Mouse (Mus musculus): ENCODE data around the gene Oas1f.
"Not testable (repeated sequence)": the region's sequence is repeated elsewhere in the genome, so short reads cannot be mapped to it uniquely, and the experiment has no call there.

The Oas1f gene

DNA sequence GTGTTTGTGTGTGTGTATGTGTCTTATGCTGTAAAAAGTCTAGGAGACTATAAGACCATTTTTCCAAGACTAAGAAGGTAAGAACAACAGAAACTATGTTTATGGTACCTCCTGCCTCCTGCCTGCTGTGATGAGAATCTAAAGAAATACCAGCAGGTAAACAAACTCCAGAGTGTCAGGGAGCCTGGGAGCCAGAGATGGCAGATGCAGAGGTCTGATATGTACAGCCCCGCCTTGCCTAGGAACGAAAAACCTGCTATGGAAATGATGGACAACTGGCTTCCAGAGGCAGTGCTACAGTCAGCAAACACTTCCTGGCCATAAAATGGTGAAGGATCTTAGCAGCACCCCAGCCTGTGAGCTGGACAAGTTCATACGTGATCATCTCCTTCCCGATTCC is at the start of gene Oas1f:
Gene Oas1f (plus strand): TSS at position 301 of the 400 bp plus-strand sequence.
- no peak for DNase-seq (ENCODE audit: extremely low read depth, low read depth)

DNA sequence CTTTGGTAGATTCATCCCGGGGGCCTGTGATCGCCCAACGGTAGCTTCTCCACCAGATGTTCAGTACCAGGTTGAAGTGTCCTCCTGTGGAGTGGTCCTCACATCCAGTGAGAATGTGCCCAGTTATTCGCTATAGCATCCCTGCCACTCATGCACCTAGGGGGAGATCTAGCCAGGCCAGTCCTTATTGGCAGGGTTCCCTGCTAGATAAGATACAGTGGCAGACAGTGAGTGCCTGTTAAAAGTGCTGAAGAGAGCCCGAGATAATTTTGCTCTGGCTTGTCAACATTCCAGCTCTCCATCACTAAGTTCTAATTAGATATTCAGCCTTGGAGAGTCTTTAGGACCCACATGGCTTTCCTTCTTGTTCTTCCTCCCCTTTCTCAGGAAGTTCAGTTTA is 49.0 kb upstream of the Oas1f start:
- not testable (repeated sequence) for DNase-seq (ENCODE audit: extremely low read depth, low read depth)

DNA sequence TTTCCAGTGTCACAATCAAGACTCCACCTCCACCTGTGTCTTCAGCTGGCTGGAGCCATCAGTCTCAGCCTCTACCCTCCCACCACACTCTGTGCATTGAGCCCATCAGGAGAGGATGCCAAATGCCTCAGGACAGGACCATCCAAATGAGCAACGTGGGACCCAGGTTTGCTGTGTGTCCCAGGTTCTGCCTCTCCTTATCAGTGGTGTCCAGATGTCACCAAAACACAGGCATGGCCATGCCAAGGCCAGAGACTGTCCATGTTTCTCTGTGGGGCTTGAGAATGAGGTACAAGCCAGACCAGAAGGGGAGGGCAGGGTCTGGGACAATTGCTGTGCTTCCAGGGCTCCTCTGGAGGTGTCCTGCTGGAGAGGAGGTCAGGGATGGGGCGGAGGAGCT is 48.2 kb upstream of the Oas1f start:
- not testable (repeated sequence) for DNase-seq (ENCODE audit: extremely low read depth, low read depth)

DNA sequence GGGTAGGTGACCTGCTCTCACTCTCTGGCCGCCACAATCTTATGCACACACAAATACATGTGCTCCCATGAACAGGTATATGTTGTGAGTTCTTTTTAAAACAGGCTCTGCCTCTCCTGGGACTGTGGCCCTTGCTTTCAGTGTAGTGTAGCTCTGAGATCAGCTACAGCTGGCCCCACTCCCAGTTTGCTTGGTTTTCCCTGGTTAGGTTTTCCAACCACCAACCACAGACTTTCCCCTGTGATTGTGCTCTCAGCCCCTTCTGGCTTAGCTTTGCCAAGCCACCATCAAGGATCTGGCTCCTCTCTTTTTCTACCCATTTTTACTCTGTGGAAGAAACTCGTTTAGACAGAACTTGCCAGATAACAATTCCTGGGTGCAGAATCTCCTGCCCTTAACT is 43.6 kb upstream of the Oas1f start:
- DNase-seq (ENCODE audit: extremely low read depth, low read depth): no peak

DNA sequence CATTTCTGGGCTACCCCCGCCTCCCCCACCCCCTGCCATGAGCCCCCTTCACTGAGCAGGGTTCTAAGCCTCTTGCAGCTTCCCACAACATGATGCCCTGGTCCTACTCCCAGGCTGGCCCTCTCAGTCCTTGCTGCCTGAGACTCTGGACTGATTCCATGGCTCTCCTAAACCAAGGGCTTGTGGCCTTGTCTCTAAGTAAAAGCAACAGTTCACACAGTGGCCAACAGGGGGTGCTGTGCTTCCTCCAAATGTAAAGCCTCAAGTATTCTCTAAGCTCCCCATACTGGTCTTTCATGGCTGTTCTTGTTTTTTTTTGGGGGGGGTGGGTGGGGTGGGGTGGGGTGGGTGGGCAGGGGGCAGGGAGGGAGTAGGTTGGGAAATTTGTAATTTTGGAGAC is 40.7 kb upstream of the Oas1f start:
- DNase-seq (ENCODE audit: extremely low read depth, low read depth): peak; percentile 54

DNA sequence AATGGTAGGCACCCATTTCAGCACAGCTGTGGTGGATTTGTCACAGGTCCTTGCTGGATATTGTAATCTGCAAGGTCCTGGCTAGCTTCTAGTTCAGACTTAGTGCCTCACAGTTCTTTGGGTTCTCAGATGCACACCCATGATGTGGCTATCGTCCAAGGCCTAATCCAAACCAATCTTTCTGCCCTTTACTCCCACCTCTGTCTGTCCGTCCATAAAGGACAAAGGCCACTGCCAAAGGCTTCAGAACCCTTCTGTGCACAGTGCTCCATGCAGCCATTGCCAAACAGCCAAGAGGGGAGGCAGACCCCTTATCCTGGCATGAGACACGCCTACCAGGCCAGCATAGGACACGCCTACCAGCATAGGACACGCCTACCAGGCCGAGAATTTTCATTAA is 38.0 kb upstream of the Oas1f start:
- DNase-seq (ENCODE audit: extremely low read depth, low read depth): no peak

DNA sequence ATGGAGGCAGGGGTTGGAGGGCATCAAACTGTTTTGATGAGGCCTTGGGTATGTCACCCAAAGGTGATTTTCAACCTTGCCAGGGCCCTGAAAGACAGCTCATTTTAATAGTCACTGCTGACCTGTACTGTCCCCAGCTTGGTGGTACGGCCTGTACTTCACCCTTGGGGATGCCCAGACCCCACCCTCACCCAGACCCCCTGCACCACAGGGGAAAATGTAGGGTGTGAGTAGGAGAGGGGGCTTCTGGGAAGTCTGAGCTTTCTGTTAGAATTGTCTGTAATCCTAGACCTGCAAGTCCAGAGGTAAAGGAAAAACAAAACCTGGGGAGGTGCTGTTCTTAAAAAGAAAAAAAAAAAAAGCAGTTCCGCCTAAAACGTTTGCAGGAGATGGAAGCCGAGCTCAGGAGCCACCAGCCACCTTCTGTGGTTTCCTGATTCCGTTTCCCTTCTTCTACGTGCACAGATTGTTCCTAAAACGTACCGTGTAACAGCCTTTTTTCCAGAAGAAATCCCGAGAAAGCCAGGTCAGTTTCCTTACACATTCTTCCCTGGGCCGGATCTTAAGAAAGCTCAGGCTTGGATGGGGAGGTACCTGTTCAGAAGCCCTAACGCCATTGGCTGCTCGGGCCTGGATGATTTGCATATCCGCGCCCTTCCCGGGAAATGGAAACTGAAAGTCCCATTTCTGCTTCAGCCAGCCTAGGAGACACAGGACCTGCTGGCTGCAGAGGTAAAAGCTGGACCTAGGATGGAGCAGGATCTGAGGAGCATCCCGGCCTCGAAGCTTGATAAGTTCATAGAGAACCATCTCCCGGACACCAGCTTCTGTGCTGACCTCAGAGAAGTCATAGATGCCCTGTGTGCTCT is 35.0 kb upstream of the Oas1f start, which contains the start of gene Oas1c:
Gene Oas1c (minus strand): TSS at position 564 of the 869 bp plus-strand sequence.
- DNase-seq (ENCODE audit: extremely low read depth, low read depth): peak; percentile 82

DNA sequence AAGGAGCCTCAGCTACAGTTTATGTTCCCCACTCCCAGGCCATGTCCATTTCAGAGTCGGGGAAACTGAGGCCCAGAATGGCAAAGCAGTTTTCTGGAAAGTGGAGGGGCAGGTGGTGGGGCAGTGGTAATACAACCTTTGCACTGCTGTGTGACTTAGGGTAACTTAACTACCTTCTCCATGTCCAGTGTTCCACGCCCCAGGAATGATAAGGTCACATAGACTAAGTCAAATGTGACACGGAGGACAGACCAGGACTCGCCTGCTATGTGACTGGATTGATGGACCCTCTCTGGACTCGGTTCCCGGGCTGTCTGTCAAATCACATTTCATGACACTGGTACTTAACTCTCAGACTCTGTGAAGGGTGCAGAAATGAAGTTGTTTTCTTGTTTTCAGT is 34.1 kb upstream of the Oas1f start:
- DNase-seq (ENCODE audit: extremely low read depth, low read depth): no peak

DNA sequence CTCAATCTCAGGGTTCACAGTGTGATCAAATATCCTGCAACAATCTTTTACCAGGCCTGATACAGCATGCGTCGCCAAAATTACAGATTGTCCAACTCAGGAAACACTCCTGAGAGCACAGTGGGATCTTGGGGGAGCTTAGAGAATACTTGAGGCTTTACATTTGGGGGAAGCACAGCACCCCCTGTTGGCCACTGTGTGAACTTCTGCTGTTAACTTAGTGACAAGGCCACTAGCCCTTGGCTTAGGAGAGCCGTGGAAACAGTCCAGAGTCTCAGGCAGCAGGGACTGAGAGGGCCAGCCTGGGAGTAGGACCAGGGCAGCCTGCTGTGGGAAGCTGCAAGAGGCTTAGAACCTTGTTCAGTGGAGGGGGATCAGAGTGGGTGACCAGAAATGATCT is 31.2 kb upstream of the Oas1f start:
- peak; percentile 32 for DNase-seq (ENCODE audit: extremely low read depth, low read depth)

DNA sequence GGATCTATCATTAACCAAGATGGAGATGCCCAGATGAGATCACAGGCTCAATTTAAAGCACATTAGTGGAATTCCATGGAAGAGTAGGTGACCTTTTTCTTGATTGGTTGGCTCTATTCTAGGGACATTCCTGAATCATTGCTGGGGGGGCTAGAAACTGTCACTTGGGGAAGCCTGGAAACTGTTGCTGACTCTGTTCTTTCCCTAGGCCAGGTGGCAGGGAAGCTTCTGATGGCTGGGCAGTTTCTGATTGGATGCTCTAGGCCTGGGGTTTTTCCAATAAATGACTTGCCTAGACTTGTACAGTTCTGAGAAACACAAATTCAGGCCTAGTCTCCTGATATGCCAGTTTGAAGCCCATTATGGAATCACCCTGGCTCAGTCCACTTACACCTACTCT is 28.2 kb upstream of the Oas1f start:
- DNase-seq (ENCODE audit: extremely low read depth, low read depth): no peak

DNA sequence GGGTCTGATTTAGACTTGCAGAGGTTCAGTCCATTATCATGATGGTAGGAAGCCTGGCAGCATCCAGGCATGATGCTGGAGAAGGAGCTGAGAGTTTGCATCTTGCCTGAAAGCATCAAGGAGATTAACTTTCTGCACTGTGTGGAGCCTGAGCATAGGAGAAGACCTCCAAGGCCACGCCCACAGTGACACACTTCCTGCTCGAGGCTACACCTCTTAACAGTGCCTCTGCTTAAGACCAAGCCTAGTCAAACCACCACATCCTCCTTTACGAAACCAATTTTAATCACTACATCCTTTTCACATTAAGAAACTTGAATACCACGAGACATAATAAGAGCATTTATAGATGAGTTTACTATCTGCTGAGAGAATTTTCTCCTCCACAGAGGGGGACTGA is 16.1 kb upstream of the Oas1f start:
- no peak for DNase-seq (ENCODE audit: extremely low read depth, low read depth)

DNA sequence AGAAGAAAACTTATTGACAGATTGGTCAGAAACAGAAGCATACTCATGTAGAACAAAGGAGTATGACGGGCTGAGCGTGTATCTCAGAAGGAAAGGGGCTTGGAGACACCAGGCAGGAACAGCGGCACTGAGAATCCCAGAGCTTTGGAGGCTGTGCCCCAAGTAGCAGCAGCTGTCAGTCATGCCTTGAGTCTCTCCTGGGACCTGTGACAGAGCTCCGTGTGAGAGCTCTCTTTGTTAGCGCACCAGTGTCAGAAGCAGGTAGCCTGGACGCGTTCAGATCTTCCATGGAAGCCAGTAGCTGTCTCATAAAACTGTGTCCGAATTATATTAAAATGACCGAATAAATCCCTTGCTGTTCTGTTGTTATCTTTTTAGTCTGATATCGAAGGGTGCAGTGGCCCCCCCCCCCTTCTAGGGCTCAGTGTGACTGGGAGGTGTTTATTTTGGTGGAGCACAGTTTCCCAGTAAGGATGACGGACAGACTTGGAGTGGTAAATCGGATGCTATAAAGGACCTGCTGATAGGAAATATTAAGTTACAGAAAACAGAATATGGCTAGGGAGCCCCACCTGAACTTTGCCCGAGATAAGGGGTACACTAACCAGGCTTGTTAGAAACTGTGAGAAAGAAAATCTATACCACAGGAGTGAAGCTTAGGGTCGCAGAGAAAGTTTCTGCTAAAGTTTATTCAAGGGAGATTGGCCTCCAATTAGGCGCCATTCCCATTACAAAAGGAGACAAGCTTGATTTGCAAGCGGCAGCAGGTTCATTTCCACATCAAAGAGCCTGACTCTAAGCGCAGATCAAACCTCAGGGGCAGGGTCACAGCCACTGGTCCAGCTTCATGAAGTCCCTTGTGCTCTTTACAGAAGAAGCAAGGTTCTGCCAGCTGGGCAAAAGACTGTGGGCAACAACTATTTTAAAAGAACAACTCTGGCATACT is 13.6 kb upstream of the Oas1f start:
- no peak for DNase-seq (ENCODE audit: extremely low read depth, low read depth)

DNA sequence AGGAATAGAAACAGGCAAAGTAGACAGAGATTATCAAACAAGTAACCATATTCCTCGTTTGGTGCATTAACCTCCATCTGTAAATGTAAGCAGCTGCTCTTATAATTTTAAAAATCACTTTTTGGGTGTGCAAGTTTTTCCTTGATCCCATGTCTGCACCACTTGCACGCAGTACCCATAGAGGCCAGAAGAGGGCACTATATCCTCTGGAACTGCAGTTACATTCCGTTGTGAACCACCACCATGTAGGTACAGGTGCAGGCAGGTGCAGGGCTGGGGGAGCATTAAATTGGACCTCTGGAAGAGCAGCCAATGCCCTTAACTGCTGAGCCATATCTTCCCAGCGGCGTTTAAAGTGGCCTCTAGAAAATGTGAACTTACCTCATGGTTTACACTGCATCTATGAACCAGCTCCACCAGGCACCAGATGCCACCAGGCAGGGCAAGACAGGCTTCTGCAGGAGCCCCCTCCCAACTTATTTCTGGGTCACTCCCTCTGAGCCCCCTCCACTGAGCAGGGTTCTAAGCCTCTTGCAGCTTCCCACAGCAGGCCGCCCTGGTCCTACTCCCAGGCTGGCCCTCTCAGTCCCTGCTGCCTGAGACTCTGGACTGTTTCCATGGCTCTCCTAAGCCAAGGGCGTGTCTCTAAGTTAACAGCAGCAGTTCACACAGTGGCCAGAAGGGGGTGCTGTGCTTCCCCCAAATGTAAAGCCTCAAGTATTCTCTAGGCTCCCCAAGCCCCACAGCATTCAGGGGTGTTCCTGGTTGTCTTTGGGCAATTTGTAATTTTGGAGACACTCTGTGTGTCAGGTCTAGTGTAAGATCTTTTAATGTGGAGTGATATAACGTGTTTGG is 10.2 kb upstream of the Oas1f start:
- DNase-seq (ENCODE audit: extremely low read depth, low read depth): peak; percentile 41

DNA sequence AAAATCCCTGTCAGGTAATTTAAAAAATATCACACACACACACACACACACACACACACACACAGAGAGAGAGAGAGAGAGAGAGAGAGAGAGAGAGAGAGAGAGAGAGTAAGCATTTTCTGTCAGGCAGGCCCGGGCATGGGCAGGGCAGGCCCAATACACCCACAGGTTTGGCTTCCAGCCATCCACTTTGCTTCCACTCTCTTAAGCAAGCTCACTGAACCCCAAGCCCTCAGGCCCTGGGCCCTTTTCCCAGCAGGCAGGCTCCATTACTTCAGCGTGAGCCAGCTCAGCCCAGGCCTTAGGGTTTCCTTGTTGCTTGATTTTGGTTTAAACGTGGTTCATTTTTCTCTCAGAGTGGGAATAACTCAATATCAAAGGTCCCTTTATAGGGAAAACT is 2.5 kb upstream of the Oas1f start:
- DNase-seq (ENCODE audit: extremely low read depth, low read depth): no peak

DNA sequence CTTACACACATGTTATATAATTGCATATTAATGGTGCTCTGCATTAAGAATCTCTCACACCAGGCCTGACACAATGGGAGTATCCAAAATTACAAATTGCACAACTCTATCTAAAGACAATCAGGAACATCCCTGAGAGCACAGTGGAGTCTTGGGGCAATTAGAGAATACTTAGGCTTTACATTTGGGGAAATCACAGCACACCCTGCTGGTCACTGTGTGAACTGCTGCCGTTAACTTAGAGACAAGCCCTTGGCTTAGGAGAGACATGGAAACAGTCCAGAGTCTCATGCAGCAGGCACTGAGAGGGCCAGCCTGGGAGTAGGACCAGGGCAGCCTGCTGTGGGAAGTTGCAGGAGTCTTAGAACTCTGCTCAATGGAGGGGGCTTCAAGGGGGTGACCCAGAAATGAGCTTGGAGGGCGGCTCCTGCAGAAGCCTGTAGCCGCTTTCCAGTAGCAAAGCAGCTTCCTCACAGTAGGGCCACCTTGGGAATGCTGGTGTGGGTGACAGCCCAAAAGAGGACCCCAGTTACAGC is 2.5 kb downstream of the Oas1f start:
- peak; percentile 26 for DNase-seq (ENCODE audit: extremely low read depth, low read depth)

DNA sequence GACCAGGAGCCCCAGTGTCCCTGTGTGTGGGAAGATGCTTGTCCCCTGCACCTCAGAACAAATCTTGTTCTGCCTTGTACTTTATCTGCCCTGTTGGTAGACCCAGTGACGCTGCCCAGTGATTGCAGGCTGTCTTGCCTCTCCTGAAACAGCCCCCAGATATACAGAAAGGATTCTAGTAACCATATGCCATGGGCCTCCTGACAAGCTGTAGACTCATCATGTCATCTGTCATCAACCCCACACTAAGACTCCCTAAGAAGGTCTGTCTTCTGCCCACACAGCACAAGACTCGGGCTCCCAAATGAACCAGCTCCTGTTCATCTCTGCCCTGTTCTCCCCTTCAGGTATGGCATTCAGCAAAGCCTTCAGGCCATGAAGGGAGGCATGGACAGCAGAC is 12.1 kb downstream of the Oas1f start:
- DNase-seq (ENCODE audit: extremely low read depth, low read depth): no peak

DNA sequence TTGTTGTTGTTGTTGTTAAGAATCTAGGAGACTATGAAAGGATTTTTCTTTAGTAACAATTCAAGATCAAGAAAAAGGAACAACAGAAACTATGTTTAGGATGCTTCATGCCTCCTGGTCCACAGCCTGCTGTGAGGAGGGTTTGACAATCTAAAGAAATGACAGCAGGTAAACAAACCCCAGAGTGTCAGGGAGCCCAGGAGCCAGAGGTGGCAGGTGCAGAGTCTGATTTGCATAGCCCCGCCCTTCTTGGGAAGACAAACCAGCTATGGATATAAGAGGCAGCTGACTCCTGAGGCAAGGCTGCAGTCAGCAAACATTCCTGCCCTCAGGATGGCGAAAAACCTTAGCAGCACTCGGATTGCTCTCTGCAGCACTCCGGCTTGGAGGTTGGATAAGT is 14.0 kb downstream of the Oas1f start, which contains the start of gene Oas1h:
Gene Oas1h (plus strand): TSS at position 301 of the 400 bp plus-strand sequence.
- no peak for DNase-seq (ENCODE audit: extremely low read depth, low read depth)

DNA sequence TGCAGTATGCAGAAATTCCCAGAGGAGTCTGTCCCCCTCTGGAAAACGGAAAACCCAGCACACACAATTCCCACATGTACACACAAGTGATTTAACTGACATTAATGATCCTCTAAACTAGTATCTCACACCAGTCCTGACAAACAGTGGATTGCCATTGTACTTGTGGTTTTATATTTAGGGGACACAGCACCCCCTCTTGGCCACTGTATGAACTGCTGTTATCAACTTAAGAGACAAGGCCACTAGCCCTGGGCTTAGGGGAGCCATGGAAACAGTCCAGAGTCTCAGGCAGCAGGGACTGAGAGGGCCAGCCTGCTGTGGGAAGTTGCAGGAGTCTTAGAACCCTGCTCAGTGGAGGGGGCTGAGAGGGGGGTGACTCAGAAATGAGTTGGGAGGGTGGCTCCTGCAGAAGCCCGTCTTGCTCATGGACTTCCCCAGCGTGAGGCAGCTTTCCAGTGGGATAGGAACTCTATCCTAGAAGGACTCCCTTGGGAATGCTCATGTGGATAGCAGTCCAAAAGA is 18.2 kb downstream of the Oas1f start:
- DNase-seq (ENCODE audit: extremely low read depth, low read depth): peak; percentile 33

DNA sequence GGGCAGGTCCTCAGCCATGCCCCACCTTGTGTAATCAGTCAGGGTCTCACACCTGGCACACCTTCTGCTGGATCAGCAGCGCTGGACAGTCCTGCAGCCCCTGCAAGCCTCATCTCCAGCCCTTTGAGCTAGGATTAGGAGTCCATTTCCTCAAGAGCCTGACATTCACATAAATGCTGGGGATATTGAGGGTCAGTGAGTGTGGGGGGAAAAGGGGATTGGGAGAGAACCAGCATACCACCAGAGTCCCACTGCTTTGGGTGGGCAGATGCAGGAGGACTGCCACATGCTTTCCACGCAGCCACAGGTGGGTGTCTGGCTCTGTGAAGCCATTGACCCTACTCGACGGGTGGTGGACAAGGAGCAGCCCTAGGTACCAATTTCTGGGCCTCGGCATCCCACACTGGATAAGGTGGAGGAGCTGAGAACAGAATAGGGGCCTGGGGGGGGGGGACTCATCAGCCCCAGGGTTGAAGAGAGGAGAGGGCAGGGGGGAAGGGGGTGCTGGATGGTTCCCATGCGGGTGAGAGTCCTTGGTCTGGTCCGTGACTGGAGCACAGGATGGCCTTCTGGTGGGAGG is 22.4 kb downstream of the Oas1f start:
- no peak for DNase-seq (ENCODE audit: extremely low read depth, low read depth)

DNA sequence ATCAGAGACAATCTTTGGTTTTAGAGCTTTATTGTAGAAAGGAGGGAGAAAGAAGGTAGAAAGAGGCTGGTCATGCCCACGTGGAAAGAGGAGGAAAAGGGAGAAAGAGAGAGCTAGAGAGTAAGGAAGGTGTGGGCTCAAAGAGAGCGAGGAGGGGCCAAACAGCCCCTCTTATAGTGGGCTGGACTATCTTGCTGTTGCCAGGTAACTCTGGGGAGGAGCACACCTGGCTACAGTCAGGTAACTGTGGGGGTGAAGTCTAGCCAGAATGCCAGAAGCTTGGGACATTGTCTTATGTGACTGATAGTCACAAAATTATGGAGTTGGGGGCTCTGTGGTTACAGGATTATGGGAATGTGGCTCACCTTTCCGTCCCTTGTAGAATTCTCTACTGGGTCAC is 22.9 kb downstream of the Oas1f start:
- DNase-seq (ENCODE audit: extremely low read depth, low read depth): no peak
